Mouse (Mus musculus) heart, embryonic 15.5 days (tissue): ENCODE measurements around the gene Syne1. TPM values are rescaled to one million over a fixed set of nuclear protein-coding genes. Genes with fewer than 3 reads are reported as not detected.

Source experiments
- ATAC-seq: fragments of 200-750 bp; cut with Nextera tagmentation; replicated peaks from 2 replicates; pipeline ENCODE4 v1.8.0; 2017; ENCODE audit warnings: low read depth, moderate TSS enrichment; ENCODE audit not compliant: insufficient number of reproducible peaks, insufficient read depth, low FRiP score
- H3K27ac ChIP-seq: fragments of 300-500 bp; sonication (generic); 2 replicates; pipeline ENCODE4 v1.5.1; 2015; ENCODE audit warnings: mild to moderate bottlenecking, inconsistent platforms
- H3K27me3 ChIP-seq: fragments of 300-500 bp; sonication (generic); 2 replicates; pipeline ENCODE4 v1.6.1; 2015; ENCODE audit warnings: inconsistent platforms
- H3K36me3 ChIP-seq: fragments of 300-500 bp; sonication (generic); 2 replicates; pipeline ENCODE4 v1.6.1; 2015; ENCODE audit warnings: mild to moderate bottlenecking, inconsistent platforms
- H3K4me1 ChIP-seq: fragments of 300-500 bp; sonication (generic); replicated peaks from 2 replicates; pipeline ENCODE4 v1.6.1; 2015; ENCODE audit warnings: inconsistent platforms
- H3K4me2 ChIP-seq: fragments of 300-500 bp; sonication (generic); 2 replicates; pipeline ENCODE4 v1.6.1; 2015; ENCODE audit warnings: inconsistent platforms, mild to moderate bottlenecking, moderate library complexity
- H3K4me3 ChIP-seq: fragments of 300-500 bp; sonication (generic); 2 replicates; pipeline ENCODE4 v1.5.1; 2015; ENCODE audit warnings: mild to moderate bottlenecking, inconsistent platforms
- H3K9ac ChIP-seq: fragments of 300-500 bp; sonication (generic); 2 replicates; pipeline ENCODE4 v1.6.1; 2015; ENCODE audit warnings: mild to moderate bottlenecking, inconsistent platforms
- H3K9me3 ChIP-seq: fragments of 300-500 bp; sonication (generic); replicated peaks from 2 replicates; pipeline ENCODE4 v1.6.1; 2016; ENCODE audit warnings: inconsistent platforms
- WGBS: fragments of 180-500 bp; shearing (Covaris S2); methylation state at CpG from one replicate; pipeline ENCODE4 v1.1.7; 2015; ENCODE audit warnings: mixed read lengths; 5-methylcytosine and 5-hydroxymethylcytosine counted together
- polyA plus RNA-seq: library from polyadenylated mRNA; unstranded; fragments of >200 nt; fragmentation: Nextera tagmentation; extraction: Ambion mirVana; gene quantifications from 2 replicates; pipeline ENCODE4 v1.2.1, GENCODE M21; 2015

Gene Syne1
- polyA plus RNA-seq, 1 experiment from 2014 or later, result 23.2 TPM

- no peak for ATAC-seq
- H3K9ac ChIP-seq, result no peak overlapping the region
- 90% methylated on average over 15 of the region's 15 CpGs for WGBS
- no peak overlapping the region for H3K27ac ChIP-seq
- no peak overlapping the region for H3K4me2 ChIP-seq
- peaks cover 17% of the 10 kb centered on the region for H3K4me1 ChIP-seq
- H3K9me3 ChIP-seq, result no peaks in the 10 kb centered on the region
- H3K27me3 ChIP-seq, result no peaks in the 10 kb centered on the region
- H3K36me3 ChIP-seq, result peaks cover 35% of the 10 kb centered on the region
- no peak overlapping the region for H3K4me3 ChIP-seq
Measured at GRCm38 (mm10) chr10:5057661-5058060, 493.6 kb downstream of the Syne1 start.

DNA sequence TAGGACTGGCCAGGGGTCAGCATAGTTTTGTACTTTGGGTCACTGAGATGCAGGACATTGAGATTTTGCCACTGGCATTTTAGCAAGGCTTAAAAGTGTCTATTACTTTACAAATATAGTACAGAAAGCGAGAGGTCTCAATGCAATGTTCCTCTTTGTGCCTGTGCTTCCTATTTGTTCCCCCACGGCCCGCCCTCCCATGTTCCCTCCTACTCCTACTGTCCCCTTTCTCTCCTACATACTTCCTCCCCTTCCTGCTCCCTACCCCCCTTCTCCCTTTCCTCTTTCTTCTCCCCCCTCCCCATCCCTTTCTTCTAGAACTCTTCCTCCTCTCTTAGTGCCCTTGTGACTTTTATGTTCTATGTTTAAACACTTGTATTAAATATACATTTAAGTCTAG is 494.3 kb downstream of the Syne1 start:
- Histone ChIP-seq H3K9me3 (no peaks in the 10 kb centered on the region), H3K27me3 (no peaks in the 10 kb centered on the region), H3K4me2 (no peak overlapping the region), H3K27ac (no peak overlapping the region), H3K4me3 (no peak overlapping the region), H3K4me1 (peaks cover 17% of the 10 kb centered on the region), H3K36me3 (peaks cover 43% of the 10 kb centered on the region), H3K9ac (no peak overlapping the region)
- WGBS, result 82% methylated on average over 3 of the region's 3 CpGs
- ATAC-seq, result no peak

DNA sequence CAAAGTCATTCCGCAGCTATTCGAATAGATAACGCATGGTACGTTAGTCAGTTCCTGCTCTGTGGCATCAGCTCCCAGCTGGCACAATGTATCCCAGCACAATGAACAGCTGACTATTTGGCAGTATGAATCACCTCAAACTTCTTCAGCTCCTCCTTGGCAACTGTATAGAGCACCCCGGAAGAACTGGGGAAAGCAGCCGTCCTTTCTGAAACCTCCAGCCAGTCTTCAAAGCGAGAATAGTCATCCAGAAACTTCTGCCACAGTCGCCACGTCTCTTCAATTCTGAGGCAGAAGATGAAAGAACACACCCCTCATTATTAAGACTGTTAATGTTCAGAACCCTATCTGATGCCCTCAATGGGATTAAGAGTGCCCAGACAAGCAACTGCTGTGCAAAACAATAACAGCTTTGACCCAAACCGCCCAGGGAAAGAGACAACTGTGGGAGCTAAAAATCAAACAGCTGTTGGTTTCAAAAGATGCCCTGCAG is 495.0 kb downstream of the Syne1 start:
- H3K9ac ChIP-seq, result no peak overlapping the region
- ATAC-seq, result no peak
- 86% methylated on average over 10 of the region's 10 CpGs for WGBS
- H3K27me3 ChIP-seq, result no peaks in the 10 kb centered on the region
- H3K4me1 ChIP-seq, result peaks cover 17% of the 10 kb centered on the region
- no peak overlapping the region for H3K4me2 ChIP-seq
- H3K4me3 ChIP-seq, result no peak overlapping the region
- H3K27ac ChIP-seq, result no peak overlapping the region
- H3K9me3 ChIP-seq, result no peaks in the 10 kb centered on the region
- peaks cover 49% of the 10 kb centered on the region for H3K36me3 ChIP-seq

DNA sequence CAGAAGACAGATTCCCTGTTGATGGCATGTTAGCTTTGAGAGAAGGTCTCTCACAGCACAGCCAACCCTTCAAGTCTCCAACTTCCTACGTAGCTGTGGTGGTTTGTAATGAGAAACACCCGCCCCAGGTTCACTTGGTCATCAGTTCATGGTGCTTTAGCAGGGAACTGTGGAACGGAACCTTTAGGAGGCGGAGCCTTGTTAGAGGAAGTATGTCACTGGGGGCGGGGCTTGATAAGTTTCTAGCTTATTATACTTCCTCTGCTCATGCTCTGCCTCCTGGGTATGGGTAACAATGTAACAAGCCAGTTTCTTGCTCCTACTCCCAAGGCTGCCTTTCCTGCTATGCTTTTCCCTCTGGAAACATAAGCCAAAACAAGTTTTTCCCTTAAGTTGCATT is 505.6 kb downstream of the Syne1 start:
- H3K4me3 ChIP-seq, result no peak overlapping the region
- no peak overlapping the region for H3K4me2 ChIP-seq
- WGBS, result 85% methylated on average over 5 of the region's 5 CpGs
- H3K9ac ChIP-seq, result no peak overlapping the region
- H3K9me3 ChIP-seq, result no peaks in the 10 kb centered on the region
- ATAC-seq, result no peak
- peaks cover 72% of the 10 kb centered on the region for H3K36me3 ChIP-seq
- no peaks in the 10 kb centered on the region for H3K4me1 ChIP-seq
- H3K27me3 ChIP-seq, result no peaks in the 10 kb centered on the region
- H3K27ac ChIP-seq, result no peak overlapping the region

DNA sequence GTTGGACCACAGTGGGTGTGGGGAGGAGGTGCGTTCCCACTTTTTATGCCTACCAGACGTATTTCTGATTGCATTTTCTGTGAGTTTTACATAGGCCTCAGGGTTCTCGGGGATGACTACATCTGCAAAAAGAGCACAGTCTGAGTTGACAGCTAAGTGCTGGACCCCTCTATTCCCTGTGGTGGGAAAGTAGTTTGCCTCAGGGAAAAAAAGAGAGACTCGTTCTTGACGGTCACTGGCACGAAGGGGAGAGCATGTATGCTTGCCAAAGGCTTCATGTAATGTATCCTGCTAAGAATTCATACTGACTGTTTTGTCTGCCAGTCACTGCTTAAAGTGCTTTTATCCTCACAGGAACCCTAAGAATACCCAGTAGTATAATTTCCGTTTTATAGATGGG is 506.1 kb downstream of the Syne1 start:
- Histone ChIP-seq H3K27me3 (no peaks in the 10 kb centered on the region), H3K4me2 (no peak overlapping the region), H3K27ac (no peak overlapping the region), H3K9me3 (no peaks in the 10 kb centered on the region), H3K9ac (no peak overlapping the region), H3K4me3 (no peak overlapping the region), H3K4me1 (no peaks in the 10 kb centered on the region), H3K36me3 (peaks cover 76% of the 10 kb centered on the region)
- ATAC-seq, result no peak
- WGBS, result 87% methylated on average over 7 of the region's 7 CpGs

GRCm38 (mm10) chr10:5044481-5044880 is 506.8 kb downstream of the Syne1 start:
- Histone ChIP-seq H3K4me3 (no peak overlapping the region), H3K9ac (no peak overlapping the region), H3K27me3 (no peaks in the 10 kb centered on the region), H3K4me1 (no peaks in the 10 kb centered on the region), H3K9me3 (no peaks in the 10 kb centered on the region), H3K36me3 (peaks cover 84% of the 10 kb centered on the region), H3K27ac (no peak overlapping the region), H3K4me2 (no peak overlapping the region)
- WGBS, result 86% methylated on average over 8 of the region's 8 CpGs
- no peak for ATAC-seq

DNA sequence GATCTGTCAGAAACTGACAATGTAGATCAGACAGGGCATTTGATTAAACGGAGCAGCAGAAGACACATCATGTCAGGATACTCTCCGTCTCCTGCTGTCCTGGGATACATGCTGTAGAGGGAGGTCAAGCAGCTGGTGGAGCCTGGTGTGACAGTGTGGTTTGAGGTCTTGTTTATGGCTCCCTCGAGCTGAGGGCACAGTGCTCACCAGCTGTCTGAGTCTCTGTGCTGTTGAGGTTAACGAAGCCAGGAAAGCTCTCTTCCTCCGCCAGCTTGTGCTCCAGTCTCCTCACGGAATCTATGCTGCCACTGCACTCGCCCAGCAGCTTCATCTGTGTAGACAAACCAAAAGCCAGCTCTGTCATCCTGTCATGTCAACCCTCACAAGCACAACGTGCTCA is 510.0 kb downstream of the Syne1 start:
- no peaks in the 10 kb centered on the region for H3K4me1 ChIP-seq
- WGBS, result 81% methylated on average over 8 of the region's 8 CpGs
- H3K27me3 ChIP-seq, result no peaks in the 10 kb centered on the region
- no peak overlapping the region for H3K9ac ChIP-seq
- H3K36me3 ChIP-seq, result peaks cover 89% of the 10 kb centered on the region
- H3K9me3 ChIP-seq, result no peaks in the 10 kb centered on the region
- H3K27ac ChIP-seq, result no peak overlapping the region
- no peak for ATAC-seq
- H3K4me3 ChIP-seq, result no peak overlapping the region
- no peak overlapping the region for H3K4me2 ChIP-seq

DNA sequence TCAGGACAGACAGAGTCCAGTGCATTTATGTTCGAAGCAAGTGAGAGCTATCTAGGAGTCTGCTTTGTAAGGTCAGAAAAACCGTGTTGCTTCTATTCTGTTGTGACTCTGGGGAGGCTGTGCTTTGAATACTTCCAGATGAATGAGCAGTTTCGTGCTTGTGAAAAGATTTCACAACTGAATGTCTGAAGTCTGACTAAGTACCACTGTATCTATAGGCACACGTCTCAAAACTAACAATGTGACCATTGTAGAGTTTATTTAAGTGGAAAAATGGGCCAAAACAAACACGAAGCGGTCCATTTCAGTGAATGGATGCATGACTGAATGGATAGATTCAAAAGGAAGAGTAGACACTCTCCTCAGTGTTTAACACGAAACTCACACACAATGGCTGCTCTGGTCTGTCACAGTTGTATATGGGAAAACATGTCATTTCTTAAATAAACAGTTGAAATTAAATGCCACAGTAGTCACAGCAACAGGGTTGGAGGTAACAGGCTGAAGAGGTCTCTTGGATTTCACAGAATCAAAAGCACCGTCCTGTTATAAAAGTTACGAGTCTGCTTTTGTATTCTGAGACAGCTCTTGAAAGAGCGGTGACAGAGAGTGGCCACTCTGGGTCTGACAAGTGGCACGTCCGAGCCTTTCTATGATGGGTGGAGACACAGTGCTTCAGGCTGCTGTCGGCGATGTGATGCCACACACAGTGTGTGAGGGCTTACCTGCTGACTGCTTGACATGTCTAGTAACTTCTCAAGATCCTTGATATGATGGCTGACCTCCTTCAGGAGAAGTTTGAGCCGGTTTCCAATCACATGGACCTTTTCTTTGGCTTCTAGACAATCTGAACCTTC is 518.9 kb downstream of the Syne1 start:
- Histone ChIP-seq H3K36me3 (peaks cover 67% of the 10 kb centered on the region), H3K9me3 (no peaks in the 10 kb centered on the region), H3K27me3 (no peaks in the 10 kb centered on the region), H3K27ac (no peak overlapping the region), H3K4me1 (no peaks in the 10 kb centered on the region), H3K4me2 (no peak overlapping the region), H3K4me3 (no peak overlapping the region), H3K9ac (no peak overlapping the region)
- 66% methylated on average over 15 of the region's 15 CpGs for WGBS
- ATAC-seq, result no peak

GRCm38 (mm10) chr10:5029883-5030282 is 521.4 kb downstream of the Syne1 start:
- Histone ChIP-seq H3K4me1 (no peaks in the 10 kb centered on the region), H3K9me3 (no peaks in the 10 kb centered on the region), H3K9ac (no peak overlapping the region), H3K4me2 (no peak overlapping the region), H3K4me3 (no peak overlapping the region), H3K36me3 (peaks cover 57% of the 10 kb centered on the region), H3K27me3 (no peaks in the 10 kb centered on the region), H3K27ac (no peak overlapping the region)
- WGBS, result 89% methylated on average over 1 of the region's 1 CpGs
- ATAC-seq, result no peak

DNA sequence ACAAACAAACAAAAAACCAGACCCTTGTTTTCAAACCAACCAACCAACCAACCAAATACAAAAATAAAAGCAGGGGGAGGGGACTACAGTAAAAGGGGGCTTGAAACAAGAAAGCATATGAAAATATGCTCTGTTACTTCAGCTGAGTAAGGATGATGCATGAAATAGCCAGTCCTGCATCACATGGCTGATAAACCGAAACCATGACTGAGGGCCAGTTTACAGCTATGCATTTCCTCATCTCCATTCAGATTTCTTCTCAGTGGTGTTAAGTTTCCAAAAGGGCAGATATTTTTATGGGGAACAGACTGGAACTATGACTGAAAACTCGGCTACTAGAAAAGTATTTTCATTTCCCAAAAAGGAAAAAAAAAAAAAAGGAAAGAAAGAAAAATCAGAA is 522.1 kb downstream of the Syne1 start:
- H3K27me3 ChIP-seq, result no peaks in the 10 kb centered on the region
- H3K4me3 ChIP-seq, result no peak overlapping the region
- H3K9ac ChIP-seq, result no peak overlapping the region
- no peak overlapping the region for H3K4me2 ChIP-seq
- 80% methylated on average over 2 of the region's 2 CpGs for WGBS
- H3K4me1 ChIP-seq, result no peaks in the 10 kb centered on the region
- no peaks in the 10 kb centered on the region for H3K9me3 ChIP-seq
- peaks cover 57% of the 10 kb centered on the region for H3K36me3 ChIP-seq
- H3K27ac ChIP-seq, result no peak overlapping the region
- ATAC-seq, result no peak

DNA sequence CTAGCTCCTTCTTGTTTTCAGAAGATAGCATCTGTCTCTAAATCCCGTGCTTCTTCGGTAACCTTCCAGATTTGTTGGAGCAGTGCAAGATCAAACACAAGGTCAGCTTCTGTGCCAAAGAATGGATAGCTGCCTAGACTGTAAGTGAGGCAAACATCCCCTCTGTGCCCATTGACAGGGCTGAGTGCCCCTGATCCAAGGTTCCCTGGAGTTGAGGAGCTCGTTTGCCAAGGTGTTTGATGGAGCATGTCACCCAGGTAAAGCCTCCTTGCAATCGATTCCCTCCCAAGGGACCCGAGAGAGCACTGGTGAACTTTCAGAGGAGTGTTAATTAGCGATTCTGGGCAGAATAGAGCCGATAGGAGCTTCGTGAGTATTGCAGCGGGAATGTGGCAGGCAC is 523.0 kb downstream of the Syne1 start:
- WGBS, result 85% methylated on average over 9 of the region's 9 CpGs
- no peaks in the 10 kb centered on the region for H3K4me1 ChIP-seq
- H3K9ac ChIP-seq, result no peak overlapping the region
- H3K4me2 ChIP-seq, result no peak overlapping the region
- no peak overlapping the region for H3K27ac ChIP-seq
- no peak for ATAC-seq
- peaks cover 48% of the 10 kb centered on the region for H3K36me3 ChIP-seq
- H3K27me3 ChIP-seq, result no peaks in the 10 kb centered on the region
- H3K9me3 ChIP-seq, result no peaks in the 10 kb centered on the region
- H3K4me3 ChIP-seq, result no peak overlapping the region

GRCm38 (mm10) chr10:5027208-5027607 is 524.1 kb downstream of the Syne1 start:
- Histone ChIP-seq H3K4me3 (no peak overlapping the region), H3K9ac (no peak overlapping the region), H3K4me1 (no peaks in the 10 kb centered on the region), H3K9me3 (no peaks in the 10 kb centered on the region), H3K36me3 (peaks cover 37% of the 10 kb centered on the region), H3K27ac (no peak overlapping the region), H3K27me3 (no peaks in the 10 kb centered on the region), H3K4me2 (no peak overlapping the region)
- ATAC-seq, result no peak
- 85% methylated on average over 1 of the region's 1 CpGs for WGBS
